Mouse (Mus musculus) cerebellum, adult 2 months (tissue): ENCODE measurements around the gene Ddx54. TPM values are rescaled to one million over a fixed set of nuclear protein-coding genes. Genes with fewer than 3 reads are reported as not detected.

ENCODE experiments used
- DNase-seq, 2 experiments: peaks; one replicate each; pipeline ENCODE4 v3.0.0; 2021
- H3K27ac ChIP-seq: fragments of 200-500 bp; 2 replicates; pipeline ENCODE4 v1.5.1; 2012; ENCODE audit warnings: low read length, control low read depth, inconsistent platforms; ENCODE audit not compliant: insufficient read depth
- H3K27me3 ChIP-seq: fragments of 200-500 bp; 2 replicates; pipeline ENCODE4 v1.6.1; 2012; ENCODE audit warnings: inconsistent platforms, mild to moderate bottlenecking, low read length, moderate library complexity; ENCODE audit not compliant: control insufficient read depth, insufficient read depth
- H3K4me1 ChIP-seq: fragments of 200-500 bp; 2 replicates; pipeline ENCODE4 v1.6.1; 2011; ENCODE audit warnings: low read length; ENCODE audit not compliant: control insufficient read depth, insufficient read depth
- H3K4me3 ChIP-seq: fragments of 200-500 bp; replicated peaks from 2 replicates; pipeline ENCODE3; 2011; ENCODE audit warnings: mild to moderate bottlenecking, low read depth, low read length, control low read depth; ENCODE audit not compliant: insufficient read depth
- CTCF ChIP-seq: fragments of 200-500 bp; IDR thresholded peaks from 2 replicates; pipeline ENCODE4 v1.5.1; 2011; ENCODE audit warnings: low read depth, mild to moderate bottlenecking, control low read depth, low read length, moderate library complexity, borderline replicate concordance; ENCODE audit not compliant: insufficient read depth
- POLR2A ChIP-seq: fragments of 200-500 bp; IDR thresholded peaks from 2 replicates; pipeline ENCODE4 v1.6.1; 2011; ENCODE audit warnings: low read length, control low read depth, borderline replicate concordance; ENCODE audit not compliant: insufficient read depth
- WGBS: fragments of 180-500 bp; shearing (Covaris S2); methylation state at CpG from one replicate; pipeline ENCODE4 v1.1.7; 2018; 5-methylcytosine and 5-hydroxymethylcytosine counted together
- polyA plus RNA-seq: library from polyadenylated mRNA; depleted of rRNA; stranded (reverse); fragments of >200 nt; gene quantifications from 2 replicates; pipeline ENCODE4 v1.2.3, GENCODE M21; 2012

Ddx54 gene
- polyA plus RNA-seq, 1 experiment: 25.4 TPM

DNA sequence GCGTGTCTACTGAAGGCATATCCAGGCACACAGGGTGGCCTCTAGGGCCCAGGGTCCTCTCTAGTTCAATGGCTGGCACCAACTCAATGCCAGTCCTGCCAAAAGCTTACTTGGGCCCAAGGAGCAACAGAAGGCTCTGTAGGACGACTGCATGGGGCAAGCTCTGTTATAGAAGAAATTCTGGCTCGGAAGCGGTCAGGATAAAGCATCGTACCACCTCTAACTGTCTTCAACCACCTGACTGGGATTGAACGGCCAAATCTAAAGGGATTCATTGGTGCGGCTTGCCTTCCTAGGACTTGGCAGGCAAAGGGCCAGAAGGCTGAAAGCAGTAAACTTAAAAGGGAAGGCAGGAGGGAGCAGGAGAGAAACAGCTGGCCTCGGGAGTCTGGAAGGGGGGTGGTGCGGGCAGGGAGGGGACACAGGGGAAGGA, 44.2 kb upstream of the Ddx54 start:
- Histone ChIP-seq H3K4me1 (peaks cover 73% of the 10 kb centered on the region), H3K27ac (peak overlapping the region; percentile 90), H3K27me3 (no peaks in the 10 kb centered on the region), H3K4me3 (no peak overlapping the region)
- peak; percentile 66 to 70 for DNase-seq
- no peak for TF ChIP-seq POLR2A
- TF ChIP-seq CTCF: no peak
- 6% methylated on average over 9 of the region's 9 CpGs for WGBS

DNA sequence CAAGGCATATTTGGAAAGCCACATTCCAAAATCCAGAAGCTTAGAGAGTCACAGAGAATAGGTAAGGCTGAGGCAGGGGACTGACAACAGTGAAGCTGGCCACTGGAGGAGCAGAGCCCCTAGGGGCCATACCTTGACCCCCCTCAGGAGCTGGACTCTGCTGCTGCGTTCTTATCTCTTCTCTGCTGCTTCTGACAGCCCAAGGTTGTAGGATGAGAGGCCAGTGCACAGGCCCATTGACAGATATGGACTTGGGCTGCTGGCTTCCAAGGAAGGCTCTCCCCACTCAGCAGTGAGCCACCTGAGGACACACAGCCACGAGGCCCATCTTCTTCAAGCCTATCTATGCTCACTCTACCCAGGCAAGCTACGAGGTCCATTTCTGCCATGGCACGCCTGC, 43.6 kb upstream of the Ddx54 start:
- 53% methylated on average over 4 of the region's 4 CpGs for WGBS
- H3K27me3 ChIP-seq: no peaks in the 10 kb centered on the region
- DNase-seq: no peak
- TF ChIP-seq POLR2A: no peak
- peak overlapping the region; percentile 61 for H3K27ac ChIP-seq
- H3K4me1 ChIP-seq: peaks cover 70% of the 10 kb centered on the region
- no peak overlapping the region for H3K4me3 ChIP-seq

DNA sequence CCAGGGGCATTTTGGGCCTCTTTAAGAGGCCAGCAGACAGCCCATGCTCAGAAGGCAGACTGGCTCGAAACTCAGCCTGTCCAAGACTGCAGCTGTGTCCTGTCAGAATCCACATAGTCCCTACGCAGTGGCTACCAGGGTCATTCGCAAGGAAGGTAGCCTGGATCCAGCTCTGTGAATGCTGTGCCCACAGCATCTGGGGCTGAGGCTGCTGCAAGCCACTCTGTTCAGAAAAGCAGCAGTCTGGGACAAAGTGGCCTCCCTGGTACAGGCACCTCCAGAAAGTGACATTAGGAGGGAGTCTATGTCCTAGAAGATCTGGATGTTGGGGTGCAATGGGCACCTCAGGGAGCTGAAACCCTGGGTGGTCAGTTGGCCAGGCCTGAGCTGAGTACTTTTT, 42.7 kb upstream of the Ddx54 start:
- Histone ChIP-seq H3K27me3 (no peaks in the 10 kb centered on the region), H3K4me1 (peaks cover 76% of the 10 kb centered on the region), H3K27ac (no peak overlapping the region), H3K4me3 (no peak overlapping the region)
- DNase-seq: no peak
- WGBS: 80% methylated on average over 3 of the region's 3 CpGs
- TF ChIP-seq CTCF: no peak
- TF ChIP-seq POLR2A: no peak

DNA sequence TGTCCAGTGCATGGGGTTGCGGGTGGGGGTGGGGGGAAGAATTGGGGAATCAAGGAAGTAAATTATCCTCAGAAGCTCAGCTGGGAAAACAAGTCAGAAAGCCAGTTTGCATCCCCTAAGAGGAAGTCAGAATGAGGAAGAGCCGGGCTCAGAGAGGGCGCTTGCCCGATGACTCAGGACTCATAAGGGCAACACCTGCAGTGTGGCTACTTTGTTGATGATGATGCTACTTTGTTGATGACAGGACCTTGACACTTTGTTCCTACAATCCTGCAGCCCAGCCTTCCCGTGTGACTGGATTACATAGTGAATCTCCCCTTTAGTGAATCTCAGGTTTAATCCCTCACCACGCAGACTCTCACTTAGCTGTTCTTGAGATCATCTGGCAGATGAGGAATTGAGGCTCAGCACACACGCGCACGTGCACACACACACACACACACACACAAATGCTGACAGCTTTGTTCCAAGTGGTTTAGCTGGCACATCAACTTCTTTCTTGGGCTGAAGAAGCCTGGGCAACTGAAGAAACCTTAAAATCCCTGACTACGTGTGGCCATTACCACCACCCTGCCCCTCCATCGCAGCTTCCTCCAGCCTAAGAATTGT, 42.1 kb upstream of the Ddx54 start:
- H3K4me1 ChIP-seq: peaks cover 75% of the 10 kb centered on the region
- DNase-seq: no peak
- TF ChIP-seq POLR2A (no peak), CTCF (no peak)
- no peaks in the 10 kb centered on the region for H3K27me3 ChIP-seq
- WGBS: 74% methylated on average over 11 of the region's 11 CpGs
- no peak overlapping the region for H3K4me3 ChIP-seq
- no peak overlapping the region for H3K27ac ChIP-seq

DNA sequence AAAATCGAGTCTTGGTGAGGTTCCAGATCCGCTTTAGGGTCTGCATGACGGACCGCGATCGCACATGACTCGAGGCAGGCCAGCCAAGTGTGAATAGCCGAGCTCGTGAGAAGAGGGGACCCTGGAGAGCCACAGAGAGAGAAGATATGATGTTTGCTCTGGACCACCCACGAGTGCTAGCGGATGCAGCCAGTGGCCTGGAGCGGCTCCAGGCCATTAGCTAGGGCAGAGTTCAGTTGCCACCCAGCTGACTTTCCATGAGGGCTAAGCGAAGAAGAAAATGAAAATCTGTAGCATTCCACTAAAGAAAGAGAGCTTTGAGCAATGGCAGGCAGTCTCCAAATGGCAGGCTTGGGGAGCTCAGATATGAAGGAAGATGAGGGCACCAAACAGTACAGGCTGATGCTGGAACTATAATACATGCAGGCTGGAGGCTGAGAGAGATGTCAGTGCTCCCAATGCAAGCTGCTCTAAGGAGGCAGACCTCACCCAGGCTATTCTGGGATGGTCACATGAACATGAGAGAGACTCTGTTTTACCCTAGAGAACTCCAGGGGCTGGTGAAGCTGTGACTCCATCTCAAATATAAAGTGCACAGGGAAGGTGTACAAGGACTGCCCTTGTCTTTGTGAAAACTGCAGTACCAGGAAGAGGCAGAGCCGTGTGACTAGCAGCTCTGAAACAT, 41.3 kb upstream of the Ddx54 start:
- H3K4me1 ChIP-seq: peaks cover 67% of the 10 kb centered on the region
- no peak overlapping the region for H3K27ac ChIP-seq

DNA sequence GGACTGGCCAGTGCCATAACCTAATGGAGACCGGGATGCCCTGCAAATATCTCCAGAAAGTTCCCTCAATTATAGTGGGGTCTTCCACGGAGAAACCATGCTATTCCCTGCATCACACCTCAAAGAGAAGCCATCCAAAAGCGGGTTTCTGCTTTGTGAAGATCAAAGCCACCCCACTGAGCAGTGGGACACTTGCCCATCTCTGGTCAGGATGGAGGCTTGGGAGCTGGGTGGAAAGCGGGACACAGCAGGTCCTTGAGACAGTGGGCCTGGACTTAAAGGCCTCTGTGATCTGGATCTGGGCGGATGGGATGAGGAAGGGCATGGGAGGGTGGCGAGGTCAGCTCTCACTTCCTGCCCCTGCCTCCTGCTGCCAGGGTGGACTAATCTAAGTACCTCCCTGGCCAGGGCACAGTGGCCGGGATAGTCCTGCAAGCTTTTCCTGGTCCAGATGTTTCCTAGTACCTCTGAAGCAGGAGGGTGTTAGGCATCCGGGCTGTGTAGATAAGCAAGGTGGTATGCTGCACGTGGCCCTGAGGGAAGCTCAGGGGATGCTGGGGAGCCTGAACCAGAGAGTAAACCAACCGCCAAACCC, 38.0 kb upstream of the Ddx54 start:
- no peaks in the 10 kb centered on the region for H3K27me3 ChIP-seq
- TF ChIP-seq CTCF: no peak
- TF ChIP-seq POLR2A: no peak
- no peak overlapping the region for H3K27ac ChIP-seq
- 40% methylated on average over 10 of the region's 10 CpGs for WGBS
- no peak overlapping the region for H3K4me3 ChIP-seq
- H3K4me1 ChIP-seq: peaks cover 59% of the 10 kb centered on the region
- DNase-seq: peak; percentile 55 to 62

More for the DNA sequence above, 41.3 kb upstream of the Ddx54 start:
- WGBS: 58% methylated on average over 14 of the region's 14 CpGs
- TF ChIP-seq POLR2A (no peak), CTCF (no peak)
- Histone ChIP-seq H3K4me3 (no peak overlapping the region), H3K27me3 (no peaks in the 10 kb centered on the region)
- no peak for DNase-seq

DNA sequence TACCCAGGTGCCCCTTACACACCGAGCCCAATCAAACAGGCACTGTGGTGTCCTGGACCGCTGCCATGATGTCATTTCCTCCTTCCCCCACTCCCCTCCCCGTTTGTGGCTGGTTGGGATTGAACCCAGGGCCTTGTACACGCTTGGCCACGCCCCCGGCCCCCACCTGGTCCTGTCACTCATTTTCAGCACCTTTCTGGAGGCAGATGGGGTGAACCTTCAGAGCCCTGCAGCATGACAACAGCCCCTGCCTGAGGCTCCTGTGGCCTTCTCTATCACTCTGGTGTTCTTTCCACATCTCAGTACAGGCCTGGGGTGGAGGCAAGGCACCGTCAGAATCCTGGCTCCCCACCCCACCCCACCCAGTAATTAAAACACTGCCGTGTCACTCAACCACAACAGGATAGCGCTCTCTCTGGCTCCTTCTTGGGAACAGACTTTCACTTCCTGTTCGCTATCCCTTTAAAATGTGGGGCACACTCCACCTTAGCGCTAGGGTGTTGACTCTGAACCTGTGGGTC, 35.7 kb upstream of the Ddx54 start:
- Histone ChIP-seq H3K27ac (no peak overlapping the region), H3K27me3 (no peaks in the 10 kb centered on the region), H3K4me1 (peaks cover 58% of the 10 kb centered on the region), H3K4me3 (no peak overlapping the region)
- 68% methylated on average over 11 of the region's 11 CpGs for WGBS
- no peak for TF ChIP-seq CTCF
- DNase-seq: peak in 1 of 2 experiments; percentile 37
